Mouse (Mus musculus): ENCODE results near the gene Lrrc75a. TPM values are rescaled to one million over a fixed set of nuclear protein-coding genes. Genes with fewer than 3 reads are reported as not detected.

Gene Lrrc75a
- polyA plus RNA-seq, 1 experiment = 6.4 TPM

DNA sequence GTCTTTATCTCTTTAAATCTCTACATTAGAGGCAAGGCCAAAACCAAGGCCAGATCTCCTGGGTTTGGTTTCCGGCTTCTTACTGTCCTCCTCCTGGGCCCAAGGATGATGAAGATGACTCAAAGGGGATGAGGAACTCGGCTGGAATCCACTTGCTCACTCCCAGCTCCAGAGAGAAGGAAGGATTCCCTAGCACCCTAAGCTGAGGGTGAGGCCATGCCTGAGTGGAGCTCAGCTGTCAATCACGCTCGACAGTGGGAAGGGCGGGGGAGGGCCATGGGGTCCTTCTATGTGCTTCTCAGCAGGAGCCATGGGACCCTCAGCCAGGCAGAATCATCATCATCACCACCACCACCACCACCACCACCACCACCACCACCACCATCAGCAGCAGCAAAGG lies 10.9 kb downstream of the Lrrc75a start:
- TF ChIP-seq EP300 (IDR thresholded peaks at IDR 0.05; ENCODE audit: insufficient read depth, low read depth, low read length) (no peak), POLR2A (IDR thresholded peaks at IDR 0.05; ENCODE audit: insufficient read depth, low read length) (no peak), CTCF (IDR thresholded peaks at IDR 0.05; ENCODE audit: low read depth, low read length) (no peak)
- H3K9ac ChIP-seq (ENCODE audit: low read depth, poor library complexity, severe bottlenecking) = no peak overlapping the region
- no peaks in the 10 kb centered on the region for H3K4me1 ChIP-seq (ENCODE audit: control insufficient read depth, insufficient read depth, low read length)
- no peaks in the 10 kb centered on the region for H3K27me3 ChIP-seq (ENCODE audit: control insufficient read depth, insufficient read depth, low read length, poor library complexity, severe bottlenecking)
- no peaks in the 10 kb centered on the region for H3K36me3 ChIP-seq (ENCODE audit: control insufficient read depth, insufficient read depth, low read length, poor library complexity, severe bottlenecking)
- no peak overlapping the region for H3K4me3 ChIP-seq (ENCODE audit: low read depth, low read length)
- no peak overlapping the region for H3K27ac ChIP-seq (ENCODE audit: insufficient read depth, low read length)
- no peaks in the 10 kb centered on the region for H3K9me3 ChIP-seq (replicated peaks; ENCODE audit: control insufficient read depth, insufficient read depth, low read length, poor library complexity, severe bottlenecking)

DNA sequence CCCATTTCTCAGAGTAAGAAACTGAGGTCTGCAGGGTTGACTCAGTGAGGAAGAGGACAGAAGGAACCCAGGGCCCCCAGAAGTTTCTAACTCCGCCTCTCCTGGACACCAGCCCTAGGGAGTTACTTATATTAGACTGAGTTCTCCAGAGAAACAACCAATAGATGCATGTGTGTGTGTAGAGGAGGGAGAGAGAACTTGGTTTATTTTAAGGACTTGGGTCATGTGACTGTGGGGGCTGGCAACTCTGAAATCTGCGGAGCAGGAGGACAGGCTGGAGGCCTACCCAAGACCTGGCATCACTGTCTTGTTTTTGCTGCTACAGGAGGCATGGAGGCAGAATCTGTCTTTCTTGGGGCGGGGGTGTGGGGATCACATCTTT lies 11.5 kb downstream of the Lrrc75a start:
- TF ChIP-seq EP300 (IDR thresholded peaks at IDR 0.05; ENCODE audit: insufficient read depth, low read depth, low read length) (no peak), CTCF (IDR thresholded peaks at IDR 0.05; ENCODE audit: low read depth, low read length) (no peak), POLR2A (IDR thresholded peaks at IDR 0.05; ENCODE audit: insufficient read depth, low read length) (no peak)
- no peak overlapping the region for H3K9ac ChIP-seq (ENCODE audit: low read depth, poor library complexity, severe bottlenecking)
- no peak overlapping the region for H3K4me3 ChIP-seq (ENCODE audit: low read depth, low read length)
- H3K4me1 ChIP-seq (ENCODE audit: control insufficient read depth, insufficient read depth, low read length) = no peaks in the 10 kb centered on the region
- H3K9me3 ChIP-seq (replicated peaks; ENCODE audit: control insufficient read depth, insufficient read depth, low read length, poor library complexity, severe bottlenecking) = no peaks in the 10 kb centered on the region
- no peak overlapping the region for H3K27ac ChIP-seq (ENCODE audit: insufficient read depth, low read length)
- H3K27me3 ChIP-seq (ENCODE audit: control insufficient read depth, insufficient read depth, low read length, poor library complexity, severe bottlenecking) = no peaks in the 10 kb centered on the region
- H3K36me3 ChIP-seq (ENCODE audit: control insufficient read depth, insufficient read depth, low read length, poor library complexity, severe bottlenecking) = no peaks in the 10 kb centered on the region

DNA sequence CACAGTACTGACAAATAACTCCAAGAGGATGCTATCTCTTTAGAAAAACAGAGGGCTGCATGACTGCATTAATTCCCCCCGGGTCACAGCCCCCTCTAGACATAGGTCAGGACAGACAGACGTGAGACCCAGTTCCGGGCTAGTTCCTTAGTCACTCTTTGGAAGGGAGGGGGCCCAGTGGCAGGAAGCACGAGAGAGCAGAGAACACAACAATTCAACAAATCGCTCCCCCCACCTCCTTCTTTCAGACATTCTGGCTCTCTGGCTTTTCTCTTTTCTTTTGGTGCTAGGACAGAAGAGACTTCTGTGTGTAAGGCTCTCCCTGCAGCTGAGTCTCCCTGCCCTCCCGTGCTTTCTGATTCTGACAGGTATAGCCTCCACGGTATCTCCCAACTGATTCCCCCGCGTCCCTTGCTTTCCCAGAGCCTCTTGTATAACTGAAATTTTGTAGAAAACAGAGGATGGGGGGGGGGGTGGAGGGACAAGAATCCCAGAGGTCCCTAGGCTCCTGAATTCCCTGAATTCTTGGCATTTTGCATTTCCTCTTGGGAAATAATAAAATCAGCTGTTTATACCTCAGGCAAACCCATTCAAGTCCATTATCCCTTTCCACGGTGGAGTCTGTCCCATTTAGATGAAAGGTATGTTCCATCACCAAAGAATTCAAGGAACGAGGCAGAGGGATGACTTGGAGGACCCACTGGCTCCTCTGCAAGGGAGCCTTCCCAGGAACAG lies 12.1 kb downstream of the Lrrc75a start:
- H3K36me3 ChIP-seq (ENCODE audit: control insufficient read depth, insufficient read depth, low read length, poor library complexity, severe bottlenecking) = no peaks in the 10 kb centered on the region
- no peaks in the 10 kb centered on the region for H3K27me3 ChIP-seq (ENCODE audit: control insufficient read depth, insufficient read depth, low read length, poor library complexity, severe bottlenecking)
- H3K4me3 ChIP-seq (ENCODE audit: low read depth, low read length) = no peak overlapping the region
- no peak overlapping the region for H3K27ac ChIP-seq (ENCODE audit: insufficient read depth, low read length)
- no peaks in the 10 kb centered on the region for H3K9me3 ChIP-seq (replicated peaks; ENCODE audit: control insufficient read depth, insufficient read depth, low read length, poor library complexity, severe bottlenecking)
- TF ChIP-seq CTCF (IDR thresholded peaks at IDR 0.05; ENCODE audit: low read depth, low read length) (no peak), EP300 (IDR thresholded peaks at IDR 0.05; ENCODE audit: insufficient read depth, low read depth, low read length) (no peak), POLR2A (IDR thresholded peaks at IDR 0.05; ENCODE audit: insufficient read depth, low read length) (no peak)
- H3K9ac ChIP-seq (ENCODE audit: low read depth, poor library complexity, severe bottlenecking) = no peak overlapping the region
- peaks cover 2% of the 10 kb centered on the region for H3K4me1 ChIP-seq (ENCODE audit: control insufficient read depth, insufficient read depth, low read length)

DNA sequence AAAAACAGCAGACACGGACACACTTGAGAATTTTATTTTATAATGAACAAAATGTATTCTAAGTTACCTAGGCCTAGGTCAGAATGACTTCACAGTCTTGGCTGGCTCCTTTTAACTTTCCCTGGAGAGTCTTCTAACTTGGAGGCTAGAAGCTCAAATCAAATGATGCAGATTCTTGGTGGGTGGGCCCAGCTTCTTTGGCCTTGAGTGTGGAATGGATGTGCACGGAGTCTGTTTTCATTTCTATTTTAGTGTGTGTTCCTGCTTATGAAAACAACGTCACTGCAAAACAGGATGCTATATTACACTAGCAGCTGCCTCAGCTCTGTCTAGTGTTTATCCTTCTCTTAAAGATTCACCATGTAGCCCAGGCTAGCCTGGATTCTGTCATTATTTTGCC lies 12.9 kb downstream of the Lrrc75a start:
- Histone ChIP-seq H3K9ac (ENCODE audit: low read depth, poor library complexity, severe bottlenecking) (no peak overlapping the region), H3K4me1 (ENCODE audit: control insufficient read depth, insufficient read depth, low read length) (peaks cover 4% of the 10 kb centered on the region), H3K9me3 (replicated peaks; ENCODE audit: control insufficient read depth, insufficient read depth, low read length, poor library complexity, severe bottlenecking) (no peaks in the 10 kb centered on the region), H3K27ac (ENCODE audit: insufficient read depth, low read length) (no peak overlapping the region), H3K4me3 (ENCODE audit: low read depth, low read length) (no peak overlapping the region), H3K27me3 (ENCODE audit: control insufficient read depth, insufficient read depth, low read length, poor library complexity, severe bottlenecking) (no peaks in the 10 kb centered on the region), H3K36me3 (ENCODE audit: control insufficient read depth, insufficient read depth, low read length, poor library complexity, severe bottlenecking) (no peaks in the 10 kb centered on the region)
- TF ChIP-seq EP300 (IDR thresholded peaks at IDR 0.05; ENCODE audit: insufficient read depth, low read depth, low read length) (no peak), POLR2A (IDR thresholded peaks at IDR 0.05; ENCODE audit: insufficient read depth, low read length) (no peak), CTCF (IDR thresholded peaks at IDR 0.05; ENCODE audit: low read depth, low read length) (no peak)

DNA sequence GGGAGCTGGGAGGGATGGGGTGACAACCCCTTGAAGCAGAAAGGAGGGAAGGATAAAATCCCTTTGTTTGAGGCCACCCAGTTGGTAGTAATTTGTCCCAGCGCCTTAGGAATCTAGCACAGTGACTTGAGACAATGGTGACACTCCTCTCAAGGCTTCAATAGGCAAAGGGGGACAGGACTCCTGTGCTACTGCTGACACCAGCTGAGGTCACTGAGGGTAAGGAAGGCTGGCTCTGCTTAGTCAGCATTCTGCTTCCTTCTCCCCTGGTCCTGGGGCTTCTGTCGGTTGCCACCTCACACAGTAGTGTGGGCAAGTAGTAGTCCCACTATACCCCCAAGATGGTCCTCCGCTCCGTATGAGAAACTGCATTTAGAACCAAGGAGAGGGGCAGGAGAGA lies 17.2 kb downstream of the Lrrc75a start:
- TF ChIP-seq POLR2A (IDR thresholded peaks at IDR 0.05; ENCODE audit: insufficient read depth, low read length) (no peak), CTCF (IDR thresholded peaks at IDR 0.05; ENCODE audit: low read depth, low read length) (no peak), EP300 (IDR thresholded peaks at IDR 0.05; ENCODE audit: insufficient read depth, low read depth, low read length) (no peak)
- no peaks in the 10 kb centered on the region for H3K27me3 ChIP-seq (ENCODE audit: control insufficient read depth, insufficient read depth, low read length, poor library complexity, severe bottlenecking)
- no peak overlapping the region for H3K4me3 ChIP-seq (ENCODE audit: low read depth, low read length)
- peaks cover 11% of the 10 kb centered on the region for H3K4me1 ChIP-seq (ENCODE audit: control insufficient read depth, insufficient read depth, low read length)
- H3K36me3 ChIP-seq (ENCODE audit: control insufficient read depth, insufficient read depth, low read length, poor library complexity, severe bottlenecking) = no peaks in the 10 kb centered on the region
- no peak overlapping the region for H3K27ac ChIP-seq (ENCODE audit: insufficient read depth, low read length)
- H3K9me3 ChIP-seq (replicated peaks; ENCODE audit: control insufficient read depth, insufficient read depth, low read length, poor library complexity, severe bottlenecking) = no peaks in the 10 kb centered on the region
- no peak overlapping the region for H3K9ac ChIP-seq (ENCODE audit: low read depth, poor library complexity, severe bottlenecking)

DNA sequence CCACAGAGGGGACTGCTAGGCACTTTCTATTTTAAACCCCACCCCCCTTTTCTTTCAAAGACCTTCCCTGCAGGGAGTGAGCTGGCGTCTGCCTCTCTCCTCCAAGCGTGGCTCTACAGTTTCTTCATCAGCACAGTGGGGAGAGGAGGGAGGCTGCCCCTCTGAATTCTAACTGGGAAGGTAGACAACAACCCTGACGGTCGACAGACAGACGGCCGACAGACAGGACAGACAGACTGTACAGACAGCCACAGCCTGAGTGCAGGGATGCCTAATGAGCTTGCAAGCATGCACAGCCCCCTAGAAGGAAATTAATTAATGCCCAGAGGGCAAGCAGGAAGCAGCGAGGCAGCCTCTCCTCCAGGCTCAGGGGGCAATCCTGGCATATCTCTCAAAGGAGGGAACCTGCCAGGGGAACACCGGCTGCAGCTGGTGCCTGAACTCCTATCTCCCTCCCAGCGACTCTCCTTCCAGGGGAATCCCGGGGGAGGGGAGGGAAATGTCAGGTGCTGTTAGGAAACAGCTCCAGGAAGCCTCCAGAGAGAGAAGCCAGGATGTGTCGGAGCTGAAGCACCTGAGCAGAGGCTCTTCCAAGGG lies 18.0 kb downstream of the Lrrc75a start:
- peak overlapping the region; percentile 11 for H3K4me3 ChIP-seq (ENCODE audit: low read depth, low read length)
- peaks cover 11% of the 10 kb centered on the region for H3K4me1 ChIP-seq (ENCODE audit: control insufficient read depth, insufficient read depth, low read length)
- 0 out of 2 replicates have a peak overlapping the region, but pooled peaks have one; percentile 5 for H3K27ac ChIP-seq (ENCODE audit: insufficient read depth, low read length)
- no peaks in the 10 kb centered on the region for H3K36me3 ChIP-seq (ENCODE audit: control insufficient read depth, insufficient read depth, low read length, poor library complexity, severe bottlenecking)
- TF ChIP-seq CTCF (IDR thresholded peaks at IDR 0.05; ENCODE audit: low read depth, low read length) = no peak
- no peak for TF ChIP-seq EP300 (IDR thresholded peaks at IDR 0.05; ENCODE audit: insufficient read depth, low read depth, low read length)
- no peak for TF ChIP-seq POLR2A (IDR thresholded peaks at IDR 0.05; ENCODE audit: insufficient read depth, low read length)
- H3K27me3 ChIP-seq (ENCODE audit: control insufficient read depth, insufficient read depth, low read length, poor library complexity, severe bottlenecking) = no peaks in the 10 kb centered on the region
- H3K9me3 ChIP-seq (replicated peaks; ENCODE audit: control insufficient read depth, insufficient read depth, low read length, poor library complexity, severe bottlenecking) = no peaks in the 10 kb centered on the region
- H3K9ac ChIP-seq (ENCODE audit: low read depth, poor library complexity, severe bottlenecking) = no peak overlapping the region

Data from ES-Bruce4 (cell line).